Mouse (Mus musculus): Measurements from ENCODE around the gene Crtam.

Gene Crtam

GRCm38 (mm10) chr9:41004415-41004814 is at the start of gene Crtam:
Gene Crtam (minus strand): TSS chr9:41004628.
- DNase-seq: no peak

DNA sequence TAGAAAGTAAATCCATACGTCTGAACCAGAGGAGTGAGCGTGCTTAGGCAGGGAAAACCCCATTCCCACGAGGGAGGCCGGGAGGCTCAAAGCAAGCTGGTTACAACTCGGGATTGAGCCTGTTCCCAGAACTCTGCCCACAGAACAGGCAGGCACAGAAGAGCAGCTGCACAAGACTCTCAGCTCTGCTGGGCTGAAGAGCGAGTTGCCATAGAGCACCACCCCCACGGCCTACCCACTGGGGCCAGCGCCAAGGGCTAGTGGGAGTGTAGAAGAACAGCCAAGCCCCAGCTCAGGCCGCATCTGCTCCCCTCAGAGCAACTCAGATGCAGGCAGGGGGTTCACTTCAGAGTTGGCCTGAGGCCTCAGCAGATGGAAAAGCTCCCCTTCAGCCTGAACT is 49.7 kb upstream of the Crtam start:
- no peak for DNase-seq

DNA sequence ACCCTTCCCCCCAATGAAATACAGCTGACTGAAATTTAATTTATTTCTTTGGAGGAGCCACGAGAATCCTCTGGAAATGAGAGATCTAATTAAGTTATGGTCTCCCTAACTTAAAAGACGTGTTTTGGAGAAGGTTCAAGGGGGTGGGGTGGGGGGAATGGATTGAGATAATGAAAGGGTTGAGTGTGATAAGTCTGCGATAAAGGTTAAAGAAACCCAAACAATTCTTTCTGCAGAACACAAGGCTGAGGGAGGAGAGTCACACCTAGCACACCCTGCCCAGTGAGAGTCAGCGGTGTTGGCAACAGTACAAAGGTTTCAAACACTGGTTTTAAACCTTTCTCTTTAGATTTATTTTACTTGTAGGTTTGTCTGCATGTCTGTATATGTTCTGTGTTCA is 49.0 kb upstream of the Crtam start:
- DNase-seq: no peak

DNA sequence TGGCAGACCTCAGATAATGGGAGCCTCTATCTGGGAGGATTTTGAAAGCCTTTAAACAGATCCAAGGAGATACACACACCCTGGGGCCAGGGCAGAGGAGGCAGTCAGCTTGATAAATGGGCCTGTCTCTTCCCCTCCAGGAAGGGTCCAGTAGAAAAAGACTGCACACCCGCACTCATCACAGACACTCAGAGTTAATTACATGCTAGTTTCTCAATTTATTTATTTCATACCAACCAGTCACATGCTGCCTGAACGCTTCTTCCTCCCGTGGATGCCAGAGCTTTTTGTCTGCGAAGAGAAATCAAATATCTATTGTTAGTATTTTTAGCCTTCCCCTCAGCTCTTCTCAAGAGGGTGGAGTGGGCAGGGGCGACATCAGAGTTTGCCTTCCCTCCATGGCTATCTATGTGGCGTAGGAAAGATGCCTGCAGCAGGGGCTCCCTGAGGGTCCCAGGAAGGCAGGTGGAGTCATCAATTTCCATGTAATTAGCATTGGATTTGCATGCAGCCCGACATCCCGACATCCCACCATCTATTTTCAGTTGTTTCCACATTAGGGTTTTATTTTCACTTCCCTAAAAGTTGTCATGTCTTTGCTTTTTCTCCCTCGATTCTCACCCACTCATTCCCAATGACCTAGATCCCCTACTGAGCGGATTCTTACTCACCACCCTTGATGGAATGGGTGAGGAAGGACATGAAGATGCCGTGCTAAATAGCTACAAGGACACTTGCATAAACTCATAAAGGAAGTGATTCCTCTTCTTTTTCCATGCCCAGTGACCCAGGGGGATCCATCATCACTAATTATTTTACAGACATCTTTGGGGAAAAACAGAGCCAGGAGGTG is 46.9 kb upstream of the Crtam start:
- DNase-seq: no peak

GRCm38 (mm10) chr9:41050331-41051079 is 46.1 kb upstream of the Crtam start:
- no peak for DNase-seq

DNA sequence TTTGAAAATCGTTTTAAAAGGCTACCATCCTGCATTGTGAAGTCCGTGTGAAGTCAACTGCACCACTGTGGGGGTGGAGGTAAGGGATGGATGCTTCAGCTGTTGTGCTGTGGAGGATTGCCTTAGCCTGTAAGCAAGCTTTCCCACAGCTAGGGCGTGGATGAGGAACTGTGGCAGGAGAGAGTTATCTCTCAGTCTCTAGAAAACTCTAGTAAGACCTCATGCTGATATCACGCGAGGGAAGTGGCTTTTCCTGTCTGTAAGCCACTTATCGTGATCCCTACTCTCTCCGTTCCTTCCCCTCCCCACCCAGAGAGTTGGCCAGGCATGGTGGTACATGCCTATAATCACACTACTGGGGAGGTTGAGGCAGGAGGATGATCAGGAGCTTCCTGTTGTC is 44.9 kb upstream of the Crtam start:
- DNase-seq: no peak

DNA sequence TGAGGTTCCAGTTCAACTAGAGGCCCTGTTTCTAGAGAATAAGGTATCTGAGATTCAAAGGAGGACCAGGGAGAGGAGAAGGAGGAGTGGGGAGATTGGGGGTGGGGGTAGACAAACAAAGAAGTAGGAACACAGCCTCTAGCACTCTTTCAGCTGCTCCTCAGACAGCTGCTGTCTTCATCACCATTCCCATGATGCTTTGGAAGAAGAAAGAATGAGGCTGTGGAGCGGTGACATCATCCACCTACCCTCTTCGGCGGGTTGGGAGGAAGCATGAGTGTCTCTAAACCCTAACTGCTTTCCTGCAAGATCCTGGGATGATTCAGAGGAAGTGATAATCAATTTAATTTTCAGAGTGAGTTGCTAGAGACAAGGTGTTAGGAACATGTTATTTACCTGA is 44.4 kb upstream of the Crtam start:
- no peak for DNase-seq

GRCm38 (mm10) chr9:41048216-41048615 is 43.8 kb upstream of the Crtam start:
- DNase-seq: no peak

DNA sequence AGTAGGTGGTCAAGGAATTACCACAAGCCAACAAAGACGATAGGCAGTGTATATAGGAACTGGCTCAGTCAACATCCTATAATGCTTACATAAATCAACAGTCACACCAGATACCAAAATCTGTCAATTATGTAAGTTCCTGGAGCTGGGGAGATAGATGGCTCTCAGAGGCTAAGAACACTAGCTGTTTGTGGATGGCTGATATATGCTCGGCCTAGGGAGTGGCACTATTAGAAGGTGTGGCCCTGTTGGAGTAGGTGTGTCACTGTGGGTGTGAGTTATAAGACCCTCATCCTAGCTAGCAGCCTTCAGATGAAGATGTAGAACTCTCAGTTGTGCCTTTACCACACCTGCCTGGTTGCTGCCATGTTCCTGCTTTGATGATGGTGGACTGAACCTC is 43.2 kb upstream of the Crtam start:
- no peak for DNase-seq

DNA sequence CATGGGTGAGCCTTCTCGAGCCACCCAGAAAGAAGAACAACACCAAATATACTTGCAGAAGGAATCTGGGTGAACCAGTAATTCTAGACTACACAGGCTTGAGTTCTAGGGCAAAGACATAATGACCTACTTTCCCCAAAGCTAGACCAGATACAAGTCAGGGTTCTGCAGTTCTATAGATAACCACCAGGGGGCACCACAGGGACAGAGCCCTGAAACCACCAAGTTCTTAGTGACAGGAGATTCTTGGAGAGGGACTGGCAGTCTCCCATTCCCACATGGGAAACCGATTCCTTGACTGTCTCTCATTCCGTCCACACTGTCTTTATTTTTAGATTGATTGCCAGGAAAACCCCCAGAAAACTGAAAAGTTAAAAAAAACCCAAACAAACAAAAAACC is 40.2 kb upstream of the Crtam start:
- peak; percentile 74 to 93 for DNase-seq

GRCm38 (mm10) chr9:41043641-41044040 is 39.2 kb upstream of the Crtam start:
- DNase-seq: no peak

GRCm38 (mm10) chr9:41041404-41041803 is 37.0 kb upstream of the Crtam start:
- no peak for DNase-seq

DNA sequence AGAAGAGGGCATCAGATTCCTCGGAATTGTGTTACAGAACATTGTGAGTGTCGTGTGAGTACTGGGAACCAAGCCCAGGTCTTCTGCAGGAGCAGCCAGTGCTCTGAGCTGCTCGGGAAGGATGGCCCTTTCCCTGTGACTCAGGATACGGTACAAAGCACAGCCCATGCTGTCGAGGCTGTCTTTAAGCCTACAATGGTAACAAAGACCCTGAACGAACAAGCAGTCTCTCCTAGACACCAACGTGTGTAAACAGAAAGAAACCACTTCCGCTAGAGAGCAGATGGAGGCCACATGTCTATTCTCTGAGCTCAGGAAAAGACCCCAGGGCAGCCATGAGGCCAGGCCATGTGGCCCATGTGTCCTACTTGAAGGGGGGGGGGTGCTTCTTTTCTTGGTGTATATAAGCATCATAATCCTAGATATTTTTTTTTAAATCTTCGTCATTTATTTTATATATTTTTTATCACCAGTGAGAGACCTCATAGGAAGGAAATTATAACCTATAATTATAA is 33.8 kb upstream of the Crtam start:
- DNase-seq: no peak

DNA sequence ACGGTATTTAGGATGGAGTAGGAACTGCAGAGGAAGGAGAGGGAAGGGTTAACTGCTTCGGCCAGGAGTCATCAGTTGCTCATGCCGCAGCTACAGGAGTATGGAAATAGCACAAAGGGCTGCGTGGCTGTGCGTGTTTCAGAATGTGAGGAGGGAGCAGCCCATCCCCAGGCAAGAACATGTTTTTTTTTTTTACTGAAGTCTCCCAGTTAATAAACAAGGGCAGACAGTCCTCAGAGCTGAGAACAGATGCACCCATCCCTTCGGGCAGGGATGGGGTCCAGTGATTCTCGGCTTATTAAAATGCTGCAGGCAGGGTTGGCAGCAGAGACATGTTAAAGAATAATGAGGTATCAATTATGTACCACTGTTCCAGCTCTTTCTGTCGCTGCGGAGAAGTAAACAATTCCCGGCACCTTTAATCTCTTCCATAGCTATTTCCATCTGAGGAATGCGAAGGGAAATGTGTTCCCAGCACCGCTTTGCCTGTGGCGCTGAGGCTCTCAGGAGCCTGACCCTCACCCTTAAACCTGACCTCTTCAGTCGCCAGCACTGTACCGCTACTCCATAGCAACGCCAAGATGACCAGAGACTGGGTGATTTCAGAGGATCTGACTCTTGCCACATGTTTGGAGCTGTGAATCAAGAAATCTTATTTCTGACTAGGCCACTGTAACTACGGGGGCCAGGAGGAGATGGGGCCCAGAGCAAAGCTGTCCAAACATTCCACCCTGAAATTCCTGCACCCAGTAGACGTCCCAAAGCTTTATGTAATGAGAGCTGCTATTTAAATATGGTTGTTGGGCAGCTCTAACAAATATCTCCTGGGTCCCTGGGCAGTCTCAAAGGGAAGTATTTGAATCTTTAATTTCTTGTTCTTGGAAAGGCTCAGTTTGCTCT is 27.4 kb upstream of the Crtam start:
- no peak for DNase-seq

DNA sequence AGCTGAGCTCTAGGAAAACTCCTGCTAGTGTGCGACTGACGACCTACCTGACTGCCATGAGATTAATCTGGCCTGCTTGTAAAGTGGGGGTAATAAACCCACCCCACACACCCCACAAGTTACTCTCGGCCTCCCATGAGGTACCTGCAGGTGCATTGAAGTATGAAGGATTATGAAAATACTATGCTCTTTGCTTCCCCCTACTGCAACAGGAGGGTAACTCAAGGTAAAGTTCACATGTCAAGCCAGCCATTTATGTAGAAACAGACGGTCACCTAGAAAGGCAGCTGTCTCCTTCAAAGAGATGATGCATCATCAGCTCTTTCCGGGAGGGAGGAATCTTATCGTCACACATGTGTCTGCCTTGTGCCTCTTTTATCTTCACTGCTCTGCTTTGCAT is 25.4 kb upstream of the Crtam start:
- DNase-seq: no peak

GRCm38 (mm10) chr9:41028470-41028869 is 24.0 kb upstream of the Crtam start:
- peak; percentile 41 to 66 for DNase-seq

DNA sequence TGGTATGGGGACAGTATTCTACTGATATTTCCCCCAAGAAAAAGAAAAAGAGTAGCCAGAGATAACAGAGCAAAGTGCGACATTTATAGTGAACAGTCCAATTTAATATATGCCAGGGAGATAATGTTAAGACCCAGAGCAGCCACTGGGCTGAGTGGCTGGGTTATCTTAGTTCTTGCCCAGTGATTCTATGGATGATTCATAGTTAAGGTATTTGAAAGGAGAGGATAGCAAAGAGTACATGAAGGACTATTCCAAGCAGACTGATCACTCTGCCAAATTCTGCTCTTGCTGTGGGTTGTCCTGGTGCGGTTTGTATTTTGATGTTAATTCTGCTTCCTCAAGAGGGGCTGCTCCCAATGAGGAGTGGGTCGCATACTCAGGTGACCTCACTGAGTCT is 17.3 kb upstream of the Crtam start:
- no peak for DNase-seq

- DNase-seq: no peak
Measured at GRCm38 (mm10) chr9:41020486-41020885, 16.1 kb upstream of the Crtam start.

GRCm38 (mm10) chr9:41014512-41014911 is 10.1 kb upstream of the Crtam start:
- DNase-seq: no peak

GRCm38 (mm10) chr9:41012456-41012855 is 8.0 kb upstream of the Crtam start:
- DNase-seq: no peak

DNA sequence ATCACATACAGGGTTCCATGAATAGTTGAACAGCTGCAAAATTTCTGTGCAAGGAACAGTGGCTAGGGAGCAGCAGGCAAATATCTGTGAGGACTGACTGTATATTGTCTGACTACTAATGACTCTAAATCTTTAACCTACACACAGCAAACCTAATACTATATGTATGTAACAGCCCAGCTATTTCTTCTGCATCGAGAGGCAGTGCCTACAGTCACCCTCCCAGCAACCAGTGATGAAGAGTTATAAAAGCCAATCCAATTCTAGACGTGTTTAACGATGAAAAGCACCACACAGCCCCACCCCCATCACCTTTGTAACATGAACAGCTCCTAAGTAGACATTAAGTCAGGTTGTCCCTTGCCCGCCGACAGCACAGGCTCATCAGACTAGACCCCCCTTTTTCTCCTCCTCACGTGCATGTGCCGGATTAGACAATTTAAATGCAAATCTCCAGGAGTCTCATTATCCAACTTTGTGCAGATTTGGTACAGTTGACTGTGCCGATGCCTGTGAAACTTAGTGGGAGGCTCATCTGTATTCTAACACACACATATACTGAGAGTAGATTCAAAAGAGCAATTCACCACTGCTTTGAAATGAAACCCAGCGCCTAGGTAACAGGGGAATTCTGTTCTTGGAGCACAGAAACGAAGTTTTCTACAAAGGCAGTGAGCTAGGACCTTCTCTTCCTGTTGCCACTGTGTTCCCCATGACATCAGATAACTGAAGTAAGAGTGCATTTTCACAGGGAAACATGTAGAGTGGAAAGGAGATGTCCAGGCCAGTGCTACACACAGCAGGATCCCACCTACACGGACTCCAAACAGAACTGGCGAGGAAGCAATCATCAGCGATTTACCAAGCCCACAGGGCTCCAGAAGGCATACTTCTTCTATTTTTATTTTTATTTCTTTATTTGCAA is 7.3 kb upstream of the Crtam start:
- DNase-seq: no peak

DNA sequence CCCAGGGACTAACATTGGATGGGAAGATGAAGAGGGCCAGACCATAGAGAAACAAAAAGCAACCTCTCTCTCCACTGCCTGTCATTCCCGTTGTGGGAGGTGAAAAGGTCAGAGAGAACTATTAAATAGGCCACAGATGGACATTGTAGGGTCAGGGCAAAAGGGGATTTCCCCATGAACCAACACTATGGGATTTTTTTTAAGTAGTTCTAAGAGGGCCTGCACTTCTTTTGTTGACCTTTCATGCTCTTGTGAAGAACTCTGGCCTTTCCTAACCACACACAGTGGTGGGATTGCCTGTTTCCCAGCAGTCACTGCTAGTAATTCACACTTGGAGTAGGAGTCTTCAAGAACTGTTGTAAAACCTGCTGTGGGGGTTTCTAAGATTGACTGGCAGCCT is 3.4 kb upstream of the Crtam start:
- no peak for DNase-seq

Data from kidney, adult 8-10 months (tissue).